Mouse (Mus musculus) kidney, adult 2 months (tissue): ENCODE data around the gene Exoc1.

ENCODE experiments used
- CTCF ChIP-seq: fragments of 200-500 bp; conservative IDR thresholded peaks from 2 replicates; pipeline ENCODE4 v1.5.1; 2011; ENCODE audit warnings: low read depth, mild to moderate bottlenecking, control low read depth, low read length, moderate library complexity, mixed read lengths; ENCODE audit not compliant: insufficient read depth, insufficient read length
- POLR2A ChIP-seq: fragments of 200-500 bp; IDR thresholded peaks from one replicate; pipeline ENCODE4 v1.6.1; 2011; ENCODE audit warnings: low read depth, low read length, control low read depth

DNA sequence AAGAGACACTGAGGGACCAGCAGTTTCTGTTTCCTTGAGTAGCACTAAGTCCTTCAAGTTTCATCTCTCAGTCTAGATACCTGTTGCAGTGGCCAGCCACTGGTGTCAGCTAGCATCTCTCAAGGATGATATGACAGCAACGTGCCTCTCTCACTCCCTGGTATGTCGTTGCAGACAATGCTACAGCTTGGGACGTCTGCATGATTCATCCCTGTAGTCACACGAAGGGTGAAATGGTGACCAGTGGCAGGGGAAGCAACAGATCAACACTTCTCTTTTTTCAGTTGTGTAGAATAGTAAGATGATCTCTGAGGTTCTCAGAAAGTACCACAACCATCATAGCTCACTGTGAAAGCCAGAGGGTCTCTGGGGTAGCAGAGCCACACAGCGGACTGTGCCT lies 4.5 kb upstream of the Exoc1 start:
- TF ChIP-seq POLR2A (no peak), CTCF (no peak)
